Mouse (Mus musculus) liver, postnatal 0 days (tissue): ENCODE data around the gene Rnf41.

ENCODE experiments used
- CTCF ChIP-seq: sonication (generic); IDR thresholded peaks from 2 replicates; pipeline ENCODE4 v1.5.1; 2016; ENCODE audit warnings: antibody characterized with exemption, low read depth
- EP300 ChIP-seq: IDR thresholded peaks from 2 replicates; pipeline ENCODE4 v1.6.1; 2016; ENCODE audit warnings: antibody characterized with exemption, low read depth, mild to moderate bottlenecking

- TF ChIP-seq CTCF (no peak), EP300 (no peak)
Measured at GRCm38 (mm10) chr10:128435186-128435823, 23.8 kb downstream of the Rnf41 start.
